Mouse (Mus musculus): ENCODE data around the gene Krt80.
"Not testable (repeated sequence)": the region's sequence is repeated elsewhere in the genome, so short reads cannot be mapped to it uniquely, and the experiment has no call there.

Krt80 gene

DNA sequence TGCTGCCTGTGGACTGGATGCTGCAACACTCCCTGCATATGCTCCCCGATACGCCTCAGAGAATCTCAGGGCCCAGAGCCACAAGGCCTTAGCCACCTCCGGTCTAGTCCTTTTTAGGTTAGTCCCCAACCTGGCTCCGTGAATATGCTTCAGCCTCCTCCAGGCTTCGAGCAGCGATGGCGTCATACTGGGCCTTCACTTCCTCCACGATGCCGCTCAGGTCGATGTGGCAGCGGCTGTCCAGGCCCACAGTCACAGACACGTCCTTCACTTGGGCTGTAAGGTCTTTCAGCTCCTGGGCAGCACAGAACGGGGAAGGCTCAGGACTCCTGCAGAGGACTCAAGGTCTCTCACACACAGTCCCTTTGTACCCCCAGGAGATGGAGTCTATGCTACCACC, 17.9 kb downstream of the Krt80 start:
- DNase-seq (ENCODE audit: low read depth, low spot score): no peak

DNA sequence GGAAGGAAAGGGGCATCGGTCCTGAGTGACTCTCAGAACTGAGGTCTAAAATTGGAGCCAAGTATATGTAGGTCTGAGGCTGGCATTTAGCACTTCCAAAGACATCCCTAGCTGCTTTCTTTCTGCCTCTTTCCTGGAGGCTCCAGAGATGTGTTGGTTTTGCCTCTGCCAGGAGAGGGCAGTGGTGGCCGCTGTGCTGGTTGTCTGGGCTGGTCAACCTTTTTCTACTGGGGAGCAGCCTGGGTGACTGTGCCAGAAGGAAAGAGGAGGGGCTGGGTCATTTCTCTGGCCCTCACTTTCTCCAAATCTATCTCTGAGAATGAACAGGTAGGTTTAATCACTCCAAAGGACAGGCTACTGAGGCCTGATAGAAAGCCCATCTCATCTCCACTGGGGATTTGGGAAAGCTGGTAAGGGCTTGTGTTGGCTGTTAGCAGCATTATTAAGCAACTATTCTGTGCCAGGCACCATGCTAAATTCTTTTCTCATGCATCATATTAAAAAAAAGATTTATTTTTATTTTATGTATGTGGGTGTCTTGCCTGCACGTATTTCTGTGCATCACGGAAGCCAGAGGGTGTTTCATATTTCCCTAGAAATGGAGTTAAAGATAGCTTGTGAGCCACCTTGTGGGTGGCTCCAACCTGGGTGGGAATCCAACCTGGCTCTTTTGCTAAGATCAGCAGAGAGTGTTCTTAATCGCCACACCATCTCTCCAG, 28.0 kb downstream of the Krt80 start:
- DNase-seq (ENCODE audit: low read depth, low spot score): no peak

DNA sequence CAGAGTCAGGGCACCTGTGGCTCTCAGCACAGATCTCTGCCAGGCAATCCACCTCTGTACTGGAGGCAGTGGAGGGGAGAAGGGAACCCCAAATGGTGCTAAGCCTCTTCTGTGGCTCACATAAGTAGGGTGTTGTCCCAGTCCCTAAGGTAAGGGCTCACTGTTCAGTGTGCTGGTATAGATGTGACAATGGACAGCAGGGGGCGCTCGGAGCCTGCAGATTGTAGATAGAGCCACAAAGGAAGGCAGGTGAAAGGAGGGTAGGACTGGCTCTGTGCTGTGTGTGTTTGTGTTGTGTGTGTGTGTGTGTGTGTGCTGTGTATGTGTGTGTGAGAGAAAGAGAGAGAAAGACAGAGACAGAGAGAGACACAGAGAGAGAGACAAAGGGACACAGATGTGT, 30.4 kb downstream of the Krt80 start:
- DNase-seq (ENCODE audit: low read depth, low spot score): peak; percentile 87

DNA sequence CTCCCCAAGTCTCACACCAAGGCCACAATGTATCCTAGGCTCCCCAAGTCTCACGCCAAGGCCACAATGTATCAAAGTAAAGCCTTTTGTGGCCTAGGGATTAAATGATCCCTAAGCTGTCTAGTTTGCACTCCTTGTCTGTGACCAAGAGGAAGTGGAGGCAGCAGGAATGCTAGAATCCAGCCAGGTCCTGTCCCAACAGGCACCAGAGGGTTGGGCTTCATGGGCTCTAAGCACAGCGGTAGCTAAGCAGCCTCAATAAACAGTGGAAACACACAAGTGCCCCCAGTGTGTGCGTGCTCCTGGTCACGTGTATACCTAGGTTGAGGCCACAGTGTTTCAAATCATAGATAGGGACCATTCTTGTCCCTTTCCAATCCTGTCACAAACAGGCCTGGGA, 31.6 kb downstream of the Krt80 start:
- DNase-seq (ENCODE audit: low read depth, low spot score): no peak

DNA sequence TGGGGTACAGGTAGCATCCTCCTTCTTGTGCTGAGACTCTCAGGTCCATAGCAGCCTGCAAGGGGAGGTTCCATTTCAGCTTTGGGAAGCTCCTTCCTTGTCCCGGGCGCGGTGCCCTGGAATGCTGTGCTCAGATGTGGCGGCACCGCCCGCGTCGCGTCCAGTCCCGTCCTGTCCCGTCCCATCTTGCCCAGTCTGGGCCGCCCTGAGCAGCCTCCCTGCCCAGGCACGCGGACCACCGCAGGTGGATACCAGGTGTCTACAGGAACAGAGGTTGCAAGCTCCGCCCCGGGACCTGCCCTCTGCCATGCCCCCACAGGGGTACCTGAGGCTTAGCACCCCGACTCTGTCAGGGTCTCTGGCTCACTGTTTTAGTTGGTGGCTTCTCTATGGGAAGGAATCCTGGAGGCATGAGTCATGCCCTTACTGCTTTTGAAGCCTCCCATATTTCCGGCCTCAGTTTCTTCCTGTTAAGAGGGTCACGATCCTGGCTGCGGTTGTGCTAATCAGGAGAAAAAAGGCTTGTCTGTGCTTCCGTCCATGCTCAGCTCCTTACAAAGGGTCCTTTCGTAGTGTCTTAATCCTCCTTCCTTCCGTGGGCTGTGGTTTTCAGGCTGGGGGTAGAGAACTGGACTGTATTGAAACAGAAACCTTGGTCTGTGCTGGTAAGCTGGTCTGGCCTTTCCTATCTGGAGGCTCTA, 33.3 kb downstream of the Krt80 start:
- DNase-seq (ENCODE audit: low read depth, low spot score): no peak

DNA sequence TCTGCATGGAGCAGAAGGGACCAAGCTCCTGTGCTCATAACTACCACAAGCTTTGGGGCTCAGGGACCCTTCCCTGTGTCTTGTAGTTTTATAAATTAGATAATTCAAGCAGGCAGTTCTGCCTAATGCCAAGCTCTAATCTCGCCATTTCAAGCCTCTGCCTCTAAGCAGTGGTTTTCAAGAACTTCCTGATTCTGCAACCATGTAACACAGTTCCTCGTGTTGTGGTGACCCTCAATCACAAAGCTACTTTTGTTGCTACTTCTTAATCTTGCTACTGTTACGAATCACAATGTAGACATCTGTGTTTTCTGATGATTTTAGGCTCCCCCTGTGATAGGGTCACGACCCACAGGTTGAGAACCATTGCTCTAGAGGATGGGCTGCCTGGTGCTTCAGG, 36.3 kb downstream of the Krt80 start:
- DNase-seq (ENCODE audit: low read depth, low spot score): no peak

DNA sequence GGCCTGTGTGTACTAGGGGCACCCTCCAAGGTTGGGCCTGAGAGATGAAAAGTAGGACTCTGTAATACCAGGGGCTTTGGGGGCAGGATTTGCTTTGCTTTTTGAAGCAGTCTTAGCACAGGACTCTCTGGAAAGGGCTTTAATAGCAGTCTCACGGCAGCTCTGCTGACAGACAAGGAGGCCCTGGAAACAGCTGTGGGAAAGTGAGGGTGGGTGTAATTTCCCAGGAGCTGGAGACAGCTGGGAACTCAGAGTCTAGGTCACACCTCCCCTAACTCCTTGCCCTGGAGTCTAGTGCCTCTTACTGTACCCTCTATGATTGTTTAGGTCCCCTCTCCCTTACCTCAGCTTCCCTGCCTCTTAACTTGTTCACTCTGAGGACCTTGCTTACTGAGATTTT, 36.8 kb downstream of the Krt80 start:
- no peak for DNase-seq (ENCODE audit: low read depth, low spot score)

DNA sequence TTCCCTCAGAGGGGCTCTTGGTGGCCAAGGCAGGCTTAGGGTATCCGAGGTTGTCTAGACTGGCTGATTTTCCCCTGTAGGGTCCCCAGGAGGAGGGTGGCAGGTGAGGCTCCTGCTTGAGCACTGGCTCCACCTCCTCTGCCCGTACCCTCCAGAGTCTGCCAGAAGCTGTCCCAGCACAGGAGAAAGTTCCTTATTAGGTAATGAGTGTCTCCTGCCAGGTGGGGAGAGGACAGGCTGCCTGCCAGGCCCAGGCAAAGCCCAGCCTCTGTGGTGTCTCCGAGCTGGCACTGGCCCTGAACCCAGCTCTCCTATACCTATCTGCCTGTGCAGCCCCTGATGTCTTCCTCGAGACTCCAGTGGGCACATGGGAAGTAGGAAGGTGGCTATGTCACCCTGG, 37.6 kb downstream of the Krt80 start:
- no peak for DNase-seq (ENCODE audit: low read depth, low spot score)

DNA sequence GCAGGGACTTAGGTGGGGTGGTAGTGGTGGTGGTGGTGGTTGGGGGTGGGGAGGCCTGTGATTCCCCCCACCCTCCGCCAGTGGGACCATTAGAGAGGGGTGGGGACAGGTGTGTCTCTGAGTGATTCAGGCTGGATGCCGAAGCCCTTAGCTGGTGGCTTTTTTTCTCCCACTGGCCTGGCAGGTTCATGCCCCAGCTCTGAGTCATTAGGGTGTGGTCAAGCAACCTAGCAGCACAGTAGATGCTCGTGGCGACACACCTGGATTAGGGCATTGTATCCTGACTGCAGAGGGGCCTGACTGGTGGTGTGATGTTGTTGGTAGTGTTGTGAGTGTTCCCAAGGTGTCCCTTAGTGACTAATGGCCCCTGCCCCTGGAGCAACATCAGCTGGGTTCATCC, 38.9 kb downstream of the Krt80 start:
- no peak for DNase-seq (ENCODE audit: low read depth, low spot score)

DNA sequence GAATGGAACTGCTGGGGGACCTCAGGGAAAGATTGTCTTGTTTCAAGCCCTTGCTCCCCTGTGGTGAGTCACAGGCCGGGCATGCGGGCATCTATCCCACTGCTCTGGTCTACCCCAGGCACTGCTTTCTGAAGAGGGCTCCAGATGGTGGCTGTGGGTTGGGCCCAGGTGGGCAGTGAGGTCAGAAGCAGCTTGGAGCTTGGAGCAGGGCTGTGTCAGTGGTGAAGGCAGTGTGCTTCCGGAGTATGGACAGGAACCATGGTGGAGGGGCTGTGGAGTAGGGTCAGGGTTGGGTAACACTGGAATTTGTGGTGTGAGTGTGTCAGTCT, 40.4 kb downstream of the Krt80 start:
- no peak for DNase-seq (ENCODE audit: low read depth, low spot score)

DNA sequence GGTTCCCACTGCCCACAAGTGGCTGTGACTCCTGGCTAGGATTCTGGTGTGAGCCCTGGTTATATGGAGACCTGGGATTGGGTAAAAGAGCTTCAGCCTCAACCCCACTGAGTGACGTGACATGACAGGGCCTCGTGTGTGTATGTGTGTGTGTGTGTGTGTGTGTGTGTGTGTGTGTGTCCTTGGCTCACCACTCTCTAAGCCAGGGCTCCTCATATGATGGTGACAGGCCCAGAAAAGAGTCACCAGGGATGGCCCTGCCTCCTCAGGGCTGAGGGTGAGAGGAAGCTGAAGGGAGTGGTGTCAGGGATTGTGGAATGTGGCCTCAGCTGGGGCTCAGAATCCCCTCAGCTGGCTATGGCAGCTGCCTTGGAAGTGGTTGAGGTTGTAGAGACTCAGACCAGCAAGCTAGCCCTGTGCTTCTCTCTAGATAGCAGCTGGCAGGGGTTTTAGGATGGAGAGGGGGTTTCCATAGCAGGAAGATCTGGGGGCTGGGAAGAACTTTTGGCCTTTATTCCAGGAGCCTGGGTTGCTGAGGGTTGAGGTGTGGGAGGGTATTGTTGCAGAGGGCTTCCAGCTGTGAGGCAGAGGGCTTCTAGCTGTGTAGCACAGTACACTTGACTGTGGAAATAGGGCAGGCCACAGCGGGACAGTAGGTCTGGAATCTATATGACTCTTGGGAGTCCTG, 40.9 kb downstream of the Krt80 start:
- no peak for DNase-seq (ENCODE audit: low read depth, low spot score)

DNA sequence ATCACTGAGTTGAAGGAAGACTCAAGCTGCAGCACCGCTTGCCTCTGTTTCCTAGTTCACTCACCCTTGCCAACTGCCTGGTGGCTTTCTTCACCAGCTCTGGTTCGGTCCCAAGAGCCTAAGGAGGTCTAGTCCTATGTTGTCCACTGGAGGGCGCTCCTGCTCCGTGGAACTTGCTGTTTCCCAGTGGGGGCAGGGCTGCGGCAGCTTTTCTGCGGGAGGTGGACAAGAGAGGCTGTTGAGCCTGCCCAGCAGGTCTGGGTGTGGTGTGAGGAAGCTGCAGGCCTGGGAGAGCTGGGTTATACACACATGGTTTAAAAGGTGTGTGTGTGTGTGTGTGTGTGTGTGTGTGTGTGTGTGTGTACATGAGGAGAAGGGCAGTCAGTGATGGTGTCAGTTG, 42.7 kb downstream of the Krt80 start:
- peak; percentile 84 for DNase-seq (ENCODE audit: low read depth, low spot score)

DNA sequence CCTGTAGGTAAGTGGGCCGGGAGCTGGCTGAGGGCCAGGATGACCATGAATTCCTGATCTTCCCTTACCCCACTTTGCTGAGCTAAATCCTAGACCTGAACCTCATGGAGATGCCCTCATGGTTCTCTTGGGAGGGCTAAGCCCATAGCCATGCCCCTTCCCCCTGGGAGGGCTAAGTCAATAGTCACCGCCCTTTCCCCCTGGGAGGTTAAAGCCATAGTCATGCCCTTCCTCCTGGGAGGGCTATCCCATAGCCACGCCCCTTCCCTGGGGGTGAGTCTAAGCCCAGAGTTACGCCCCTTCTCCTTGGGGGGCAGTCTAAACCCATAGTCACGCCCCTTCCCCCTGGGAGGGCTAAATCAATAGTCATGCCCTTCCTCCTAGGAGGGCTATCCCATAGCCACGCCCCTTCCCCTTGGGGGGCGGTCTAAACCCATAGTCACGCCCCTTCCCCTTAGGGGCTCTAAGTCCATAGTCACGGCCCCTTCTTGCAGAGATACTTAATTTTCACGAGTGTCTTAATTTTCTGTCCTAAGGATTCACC, 43.9 kb downstream of the Krt80 start:
- no peak for DNase-seq (ENCODE audit: low read depth, low spot score)

DNA sequence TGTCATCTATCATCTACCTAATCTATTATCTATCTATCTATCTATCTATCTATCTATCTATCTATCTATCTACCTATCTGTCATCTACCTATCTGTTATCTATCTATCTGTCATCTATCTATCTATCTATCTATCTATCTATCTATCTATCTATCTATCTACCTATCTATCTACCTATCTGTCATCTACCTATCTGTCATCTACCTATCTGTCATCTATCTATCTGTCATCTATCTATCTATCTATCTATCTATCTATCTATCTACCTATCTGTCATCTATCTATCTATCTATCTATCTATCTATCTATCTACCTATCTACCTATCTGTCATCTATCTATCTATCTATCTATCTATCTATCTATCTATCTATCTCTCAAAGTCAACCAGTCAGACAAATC, 45.6 kb downstream of the Krt80 start:
- not testable (repeated sequence) for DNase-seq (ENCODE audit: low read depth, low spot score)

DNA sequence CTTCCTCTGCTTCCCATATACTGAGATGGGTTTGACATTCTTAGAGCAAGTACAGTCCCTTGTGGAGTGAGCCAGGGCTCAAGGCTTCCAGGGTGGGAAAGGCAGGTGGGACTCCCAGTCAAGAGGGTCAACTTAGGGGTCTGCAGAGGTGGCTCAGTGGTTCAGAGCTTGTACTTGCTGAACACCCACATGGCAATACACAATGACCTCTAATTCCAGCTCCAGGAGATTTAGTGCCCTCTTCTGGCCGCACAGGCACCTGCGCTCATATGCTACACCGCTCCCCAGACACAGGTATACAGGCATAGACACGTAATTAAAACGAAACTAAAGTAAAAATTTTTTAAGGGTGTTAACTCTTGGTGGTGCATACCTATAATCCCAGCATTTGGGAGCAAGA, 46.5 kb downstream of the Krt80 start:
- DNase-seq (ENCODE audit: low read depth, low spot score): no peak

DNA sequence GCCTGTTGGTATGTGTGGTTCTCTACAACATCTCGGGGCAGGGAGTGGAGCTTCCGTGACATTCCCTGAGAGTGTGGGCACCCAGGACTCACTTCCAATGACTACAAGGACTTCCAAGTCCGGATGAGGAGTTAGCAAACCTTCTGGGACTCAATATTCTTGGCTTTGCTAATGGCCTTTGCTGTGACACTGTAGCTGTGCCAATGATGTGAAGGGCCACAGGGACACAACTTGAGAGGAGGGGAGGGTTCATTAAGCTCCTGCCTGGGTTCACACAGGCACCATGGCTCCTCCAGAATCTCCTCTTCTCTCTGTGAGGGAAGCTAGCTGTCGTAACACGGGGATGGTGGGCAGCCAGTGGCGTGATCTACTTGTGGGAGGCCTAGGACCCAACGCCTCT, 47.3 kb downstream of the Krt80 start:
- no peak for DNase-seq (ENCODE audit: low read depth, low spot score)

DNA sequence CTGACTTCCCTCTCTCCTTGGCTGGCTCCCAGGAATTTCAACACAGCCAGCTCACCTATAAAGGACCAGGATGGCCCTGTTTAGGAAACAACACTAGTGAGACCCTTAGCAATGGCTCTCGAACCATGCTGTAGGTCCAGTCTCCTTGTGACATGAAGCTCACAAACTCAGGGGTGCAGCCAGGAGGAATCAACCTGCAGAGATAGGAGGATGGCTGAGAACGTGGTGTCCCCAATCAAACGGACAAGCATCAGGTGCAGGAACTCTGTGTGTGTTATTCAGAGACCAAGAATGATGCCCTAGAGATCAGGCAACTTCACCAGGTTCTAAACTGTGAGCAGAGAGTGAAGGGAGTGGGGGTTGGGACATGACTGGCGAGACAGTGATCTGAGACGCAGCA, 47.9 kb downstream of the Krt80 start:
- no peak for DNase-seq (ENCODE audit: low read depth, low spot score)

DNA sequence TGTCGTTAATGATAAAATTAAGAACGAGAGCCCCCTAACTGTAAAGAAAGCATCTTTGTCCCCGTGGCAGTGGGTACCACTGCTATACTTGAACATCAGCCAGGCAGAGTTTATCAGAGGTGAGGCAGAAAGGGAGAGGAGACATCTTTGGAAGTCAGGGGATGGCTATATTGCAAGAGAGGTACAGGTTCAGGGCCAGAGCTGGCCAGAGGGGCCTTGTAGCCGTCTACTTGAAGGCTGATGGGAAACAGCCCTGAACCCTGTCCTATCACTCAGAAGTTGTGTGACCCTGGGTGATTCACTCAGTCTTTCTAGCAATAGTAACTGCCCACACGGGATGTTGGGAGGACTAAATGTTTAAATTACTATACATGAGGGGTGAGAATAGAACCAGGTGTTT, 48.8 kb downstream of the Krt80 start:
- no peak for DNase-seq (ENCODE audit: low read depth, low spot score)

DNA sequence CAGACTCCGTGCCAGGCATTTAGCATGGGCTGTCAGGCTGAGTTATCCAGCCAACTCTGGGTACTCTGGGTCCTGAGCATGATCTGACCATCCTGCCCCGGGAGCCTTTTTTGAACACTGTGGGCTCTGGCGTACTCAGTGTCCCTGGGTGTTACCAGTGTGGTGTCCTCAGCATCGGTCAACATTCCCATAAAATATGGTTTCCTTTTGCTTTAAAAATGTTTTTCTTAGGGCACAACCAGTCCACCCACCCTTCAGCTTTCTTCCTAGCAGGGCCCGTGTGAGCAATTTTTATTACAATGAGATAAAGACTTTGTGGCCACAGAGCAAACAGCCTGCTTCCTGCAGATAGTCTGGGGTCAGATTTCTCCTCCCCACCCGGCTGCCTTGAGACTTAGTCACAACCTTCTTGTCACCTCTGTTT, 49.3 kb downstream of the Krt80 start:
- no peak for DNase-seq (ENCODE audit: low read depth, low spot score)

DNA sequence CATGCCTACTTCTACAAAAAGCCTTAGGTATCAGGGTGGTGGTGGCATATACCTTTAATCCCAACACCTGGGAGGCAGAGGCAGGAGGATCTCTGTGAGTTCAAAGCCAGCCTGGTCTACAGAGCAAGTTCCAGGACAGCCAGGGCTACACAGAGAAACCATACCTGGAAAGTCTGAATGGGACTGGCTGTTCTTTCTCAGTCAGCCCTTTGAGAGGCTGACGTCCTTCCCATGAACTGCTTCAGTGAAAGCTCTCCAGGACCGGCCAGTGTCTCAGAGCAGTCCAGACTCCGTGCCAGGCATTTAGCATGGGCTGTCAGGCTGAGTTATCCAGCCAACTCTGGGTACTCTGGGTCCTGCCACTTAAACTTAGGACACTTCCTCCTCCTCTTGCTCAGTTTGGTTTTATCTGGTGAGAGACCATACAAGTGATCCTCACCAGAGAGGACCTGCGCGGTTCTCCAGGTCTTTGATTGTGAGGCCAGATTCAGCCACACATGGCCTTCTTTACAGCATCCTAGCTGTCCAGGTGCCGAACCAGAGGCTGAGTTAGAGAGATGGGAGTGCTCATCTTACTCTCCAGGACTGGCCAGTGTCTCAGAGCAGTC, 49.8 kb downstream of the Krt80 start:
- no peak for DNase-seq (ENCODE audit: low read depth, low spot score)

DNA sequence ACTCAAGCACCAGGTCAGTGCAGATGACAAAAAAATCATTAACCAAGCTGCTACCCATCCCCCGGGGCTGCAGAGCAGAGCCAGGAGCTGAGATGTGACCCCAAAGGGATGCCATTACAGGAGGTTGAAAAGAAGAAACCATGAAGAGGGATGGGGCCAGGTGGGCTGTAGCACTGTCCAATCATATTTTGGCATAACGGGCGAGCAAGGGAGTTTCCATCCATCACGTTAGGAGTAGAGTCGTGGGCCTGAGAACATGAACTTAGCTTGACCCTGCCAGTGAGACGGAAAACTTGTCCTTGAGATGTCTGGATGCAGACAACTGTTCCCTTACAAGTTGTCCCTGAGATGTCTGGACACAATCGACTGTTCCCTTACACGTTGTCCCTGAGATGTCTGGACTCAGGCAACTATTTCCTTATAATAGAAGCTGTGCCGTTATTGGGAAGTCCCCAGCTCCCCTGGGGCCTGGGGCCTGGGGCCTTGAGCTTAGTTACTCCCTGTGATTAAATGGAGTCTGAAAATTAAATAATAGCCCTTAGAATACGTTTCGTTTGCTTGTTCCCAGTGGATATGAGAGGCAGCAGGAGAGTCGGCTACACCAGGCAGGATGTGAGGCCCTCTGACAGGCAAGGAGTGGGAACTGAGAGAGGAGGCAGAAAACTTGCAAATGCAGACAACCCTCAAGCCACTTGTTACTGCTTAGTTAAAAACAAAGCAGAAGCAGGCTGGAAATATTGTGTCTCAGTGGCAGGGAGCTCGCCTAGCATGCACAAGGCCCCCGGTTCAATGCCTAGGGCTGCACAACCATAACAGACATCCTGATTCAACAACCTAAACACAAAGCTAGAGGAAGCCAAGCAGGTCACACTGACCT, 50.8 kb downstream of the Krt80 start:
- no peak for DNase-seq (ENCODE audit: low read depth, low spot score)

All from mesoderm, embryonic 11.5 days (tissue).